Mouse (Mus musculus): ENCODE measurements at regions not wholly inside any gene's neighbourhood (a gene's known extent, or its start where the extent isn't known, plus 50 kb on each side); places are given as distances from the start of the nearest gene placed in this dataset.

DNA sequence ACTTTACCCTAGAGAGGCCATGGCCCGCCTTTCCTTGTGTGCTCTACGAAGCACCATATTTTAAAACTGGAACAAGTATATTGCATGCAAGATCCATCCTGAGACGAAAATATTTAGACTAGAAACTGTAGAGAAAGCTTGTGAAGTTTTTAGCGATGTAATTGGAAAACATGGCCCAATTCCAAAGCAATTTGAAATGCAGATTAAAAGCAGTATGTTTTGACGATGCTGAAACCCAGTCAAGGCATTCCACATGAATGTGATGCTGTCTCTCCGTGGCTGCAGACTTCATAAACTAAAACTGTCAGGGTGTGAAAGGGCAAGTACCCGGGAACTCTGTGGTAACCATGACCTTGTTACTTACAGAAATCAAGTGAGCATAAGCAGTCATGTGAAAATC is 185.8 kb upstream of the Prkcq start:
- TF ChIP-seq ZNF384 (IDR thresholded peaks at IDR 0.05; ENCODE audit: low read depth, low read length) (no peak), HCFC1 (IDR thresholded peaks at IDR 0.05; ENCODE audit: borderline replicate concordance, insufficient read depth, low read length) (no peak), ZC3H11A (IDR thresholded peaks at IDR 0.05; ENCODE audit: borderline replicate concordance, low read depth, low read length) (no peak), MAFK (IDR thresholded peaks at IDR 0.05; ENCODE audit: insufficient read depth, low read depth, low read length) (no peak)
